In genomic region chr10:20992665-20993064, GRCm38 (mm10) we compare ENCODE assay signal across 9 mouse cellular contexts. TPM values are rescaled to one million over a fixed set of nuclear protein-coding genes. Genes with fewer than 3 reads are reported as not detected.
DNase-seq lines count a peak whose midpoint lies in the region; ATAC-seq and TF ChIP-seq lines count a peak whose summit lies in the region.
"Had no signal": no experiment of that assay in that cellular context is flagged by ENCODE, and none has a peak within 500 bp of the region (broad histone marks: within the 10 kb centered on the region; RNA-seq: fewer than 3 reads in every experiment).

No protein-coding gene starts in this region.

- H3K4me3 ChIP-seq in layer of hippocampus, adult 2 months, result no peak overlapping the region
- no peak overlapping the region for H3K4me3 ChIP-seq in liver, embryonic 12.5 days
- H3K4me3 ChIP-seq: heart, embryonic 13.5 days had no signal

- H3K4me2 ChIP-seq in liver, embryonic 12.5 days, result no peak overlapping the region
- H3K4me2 ChIP-seq: heart, embryonic 13.5 days had no signal

- ATAC-seq in liver, embryonic 12.5 days, result peak; percentile 54; the same call in 1 of the 2 replicates

- no peak overlapping the region for H3K27ac ChIP-seq in layer of hippocampus, adult 2 months
- no peak overlapping the region for H3K27ac ChIP-seq in liver, embryonic 12.5 days
- H3K27ac ChIP-seq: heart, embryonic 13.5 days had no signal

- peaks cover 14% of the 10 kb centered on the region for H3K4me1 ChIP-seq in liver, embryonic 12.5 days

- H3K27me3 ChIP-seq in liver, embryonic 12.5 days (replicated peaks), result no peaks in the 10 kb centered on the region
- H3K27me3 ChIP-seq: heart, embryonic 13.5 days had no signal

- peak; percentile 91 for TF ChIP-seq CTCF in layer of hippocampus, adult 2 months (conservative IDR thresholded peaks at IDR 0.05)

- no peaks in the 10 kb centered on the region for H3K36me3 ChIP-seq in liver, embryonic 12.5 days
- H3K36me3 ChIP-seq: heart, embryonic 13.5 days had no signal

- no peak overlapping the region for H3K9ac ChIP-seq in liver, embryonic 12.5 days
- H3K9ac ChIP-seq: heart, embryonic 13.5 days had no signal

- peak in 1 of 2 experiments; percentile 29 for DNase-seq in layer of hippocampus, adult 2 months (ENCODE audit: low spot score in 2 of 2)
- no peak for DNase-seq in layer of hippocampus, adult 8-10 months (ENCODE audit: low spot score in 2 of 2)
- DNase-seq in MEL-GATA-1-ER (ENCODE audit: extremely low read depth, low read depth), result peak; percentile 43
- DNase-seq in cerebellum, adult 9-11 months, result peak; percentile 21
- peak; percentile 59 for DNase-seq in heart, postnatal 4 days
- DNase-seq in natural killer cell, adult 2 months (ENCODE audit: low spot score in 2 of 2), result peak; percentile 30 to 51
- no peak for DNase-seq in urinary bladder, postnatal 4 days (ENCODE audit: low spot score in 2 of 2)

- H3K9me3 ChIP-seq in liver, embryonic 12.5 days (replicated peaks), result no peaks in the 10 kb centered on the region
- H3K9me3 ChIP-seq: heart, embryonic 13.5 days had no signal

- WGBS in liver, embryonic 12.5 days (ENCODE audit: insufficient replicate concordance), result 16% methylated on average over 1 of the region's 1 CpGs

RNA-seq across cellular contexts. Expression of gene Ahi1, which starts 40.3 kb away (rescaled TPM):
- 100 to 1,000 TPM; 230 to 241 TPM for total RNA-seq in layer of hippocampus, adult 2 months (2021)
- 100 to 1,000 TPM; 202 to 270 (median 245) TPM for total RNA-seq in layer of hippocampus, adult 8-10 months (2022)
- total RNA-seq in heart, postnatal 4 days (2021), result 1 to 10 TPM; 4.3 to 4.8 TPM
- polyA plus RNA-seq in liver, embryonic 12.5 days (2016; fragmentation: Nextera tagmentation; extraction: Ambion mirVana), result 6.1 and 6.2 TPM in 2 replicates

Comparison
In these comparisons a context has a peak if more than half of its experiments do, and no peak if none do; other contexts are left out.
1. DNase-seq: peak in MEL-GATA-1-ER (single experiment), cerebellum, adult 9-11 months (single experiment), heart, postnatal 4 days (single experiment) and natural killer cell, adult 2 months (2 of 2); none in layer of hippocampus, adult 8-10 months (0 of 2) and urinary bladder, postnatal 4 days (0 of 2).
2. RNA of gene Ahi1, which starts 40.3 kb away (total RNA-seq): 202 to 270 TPM in layer of hippocampus, adult 8-10 months and 230 to 241 TPM in layer of hippocampus, adult 2 months; 4.3 to 4.8 TPM in heart, postnatal 4 days; every median in the first group is over 10 times any median in the second.